Mouse (Mus musculus) kidney, postnatal 0 days (tissue): ENCODE data around the gene B3galt2. TPM values are rescaled to one million over a fixed set of nuclear protein-coding genes. Genes with fewer than 3 reads are reported as not detected.

Experiments
- ATAC-seq: fragments of 200-750 bp; cut with Nextera tagmentation; replicated peaks from 2 replicates; pipeline ENCODE4 v1.8.0; 2017; ENCODE audit warnings: low read depth, moderate number of reproducible peaks, moderate TSS enrichment, moderate library complexity; ENCODE audit not compliant: low FRiP score
- DNase-seq: peaks from one replicate; pipeline ENCODE4 v3.0.0-alpha.2; 2016; ENCODE audit warnings: low spot score
- H3K27ac ChIP-seq: fragments of 300-500 bp; sonication (generic); 2 replicates; pipeline ENCODE4 v1.5.1; 2014; ENCODE audit warnings: mild to moderate bottlenecking
- H3K27me3 ChIP-seq: fragments of 300-500 bp; sonication (generic); 2 replicates; pipeline ENCODE4 v1.6.1; 2014; ENCODE audit warnings: low read length, mixed read lengths; ENCODE audit not compliant: insufficient read depth
- H3K36me3 ChIP-seq: fragments of 300-500 bp; sonication (generic); 2 replicates; pipeline ENCODE4 v1.6.1; 2014; ENCODE audit warnings: low read length, mixed read lengths; ENCODE audit not compliant: insufficient read depth
- H3K4me1 ChIP-seq: fragments of 300-500 bp; sonication (generic); replicated peaks from 2 replicates; pipeline ENCODE4 v1.6.1; 2014; ENCODE audit warnings: antibody characterized with exemption, low read length, mixed read lengths; ENCODE audit not compliant: insufficient read depth
- H3K4me2 ChIP-seq: fragments of 300-500 bp; sonication (generic); 2 replicates; pipeline ENCODE4 v1.6.1; 2014; ENCODE audit warnings: mild to moderate bottlenecking, low read length, moderate library complexity, mixed read lengths
- H3K4me3 ChIP-seq: fragments of 300-500 bp; sonication (generic); replicated peaks from 2 replicates; pipeline ENCODE4 v1.5.1; 2014; ENCODE audit warnings: low read depth, low read length
- H3K9ac ChIP-seq: fragments of 300-500 bp; sonication (generic); 2 replicates; pipeline ENCODE4 v1.6.1; 2014; ENCODE audit warnings: low read depth, low read length
- H3K9me3 ChIP-seq: fragments of 300-500 bp; sonication (generic); replicated peaks from 2 replicates; pipeline ENCODE4 v1.6.1; 2016; ENCODE audit warnings: low read length, inconsistent platforms, mixed read lengths
- CTCF ChIP-seq: IDR thresholded peaks from 2 replicates; pipeline ENCODE4 v1.5.1; 2016; ENCODE audit warnings: antibody characterized with exemption, low read depth, mild to moderate bottlenecking, moderate library complexity
- WGBS: fragments of 180-500 bp; shearing (Covaris S2); extraction: QIAGEN DNeasy Blood & Tissue Kit; methylation state at CpG from one replicate; pipeline ENCODE4 v1.1.7; 2014; 5-methylcytosine and 5-hydroxymethylcytosine counted together
- polyA plus RNA-seq: library from polyadenylated mRNA; unstranded; fragments of >200 nt; fragmentation: Nextera tagmentation; extraction: Ambion mirVana; gene quantifications from 2 replicates; pipeline ENCODE4 v1.2.1, GENCODE M21; 2015

The B3galt2 gene
- polyA plus RNA-seq, 1 experiment from 2014 or later = 0.22 TPM

DNA sequence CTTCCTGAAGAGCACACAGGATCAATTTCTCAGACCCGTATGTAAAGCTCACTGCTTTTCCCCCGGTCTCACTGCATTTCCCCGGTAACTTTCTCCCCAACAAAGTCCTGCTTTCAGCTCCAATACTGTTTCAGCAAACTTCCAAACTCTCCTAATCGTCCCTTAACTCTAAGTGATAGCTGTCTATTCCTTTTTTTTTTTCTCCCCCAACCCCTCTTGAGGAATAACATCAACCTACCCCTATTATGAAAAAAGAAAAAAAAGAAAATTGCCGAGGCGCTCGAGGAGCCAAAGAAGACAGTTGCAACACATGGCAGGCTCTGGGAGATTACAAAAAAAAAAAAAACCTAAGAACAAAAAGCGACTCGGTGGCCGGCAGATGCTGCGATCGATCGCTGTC, 61.3 kb downstream of the B3galt2 start:
- no peaks in the 10 kb centered on the region for H3K4me1 ChIP-seq
- peaks cover 4% of the 10 kb centered on the region; the same call in 1 of the 2 replicates for H3K36me3 ChIP-seq
- peak overlapping the region; percentile 93 for H3K9ac ChIP-seq
- H3K4me2 ChIP-seq = peak overlapping the region; percentile 65
- ATAC-seq = no peak
- no peak for TF ChIP-seq CTCF
- peak overlapping the region; percentile 89 for H3K4me3 ChIP-seq
- DNase-seq = peak; percentile 3
- peak overlapping the region; percentile 95 for H3K27ac ChIP-seq
- no peaks in the 10 kb centered on the region for H3K9me3 ChIP-seq
- H3K27me3 ChIP-seq = no peaks in the 10 kb centered on the region
- WGBS = under 1% methylated on average over 13 of the region's 13 CpGs

DNA sequence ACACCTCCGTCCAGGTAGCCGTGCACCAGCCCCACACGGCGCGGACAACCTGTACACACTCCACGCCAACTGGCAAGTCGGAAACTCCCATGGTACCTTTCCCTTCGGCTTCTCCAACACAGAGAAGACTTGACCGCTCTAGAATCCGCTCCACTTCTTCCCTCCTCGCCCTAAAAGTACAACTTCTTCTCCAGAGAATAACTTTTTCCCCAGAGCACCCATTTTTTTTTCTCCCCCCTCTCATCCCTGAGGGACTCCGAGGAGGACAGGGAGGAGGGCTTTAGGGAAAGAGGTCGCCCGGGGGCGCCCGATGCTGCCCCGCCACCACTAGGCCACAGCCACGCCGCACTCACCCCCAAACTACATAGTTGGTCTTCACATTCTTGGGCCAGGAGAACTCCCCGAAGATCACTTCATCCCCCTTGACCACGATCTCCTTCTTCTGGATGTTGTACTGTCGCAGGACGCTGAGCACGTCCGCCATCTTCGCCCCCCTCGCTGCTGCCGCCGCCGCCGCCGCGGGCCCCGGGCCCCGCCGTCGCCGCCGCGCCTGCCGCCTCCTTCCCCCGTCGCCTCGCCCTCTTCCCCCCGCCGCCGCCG, 61.8 kb downstream of the B3galt2 start:
- H3K36me3 ChIP-seq = no peaks in the 10 kb centered on the region
- peak overlapping the region; percentile 89 for H3K4me3 ChIP-seq
- H3K27ac ChIP-seq = peak overlapping the region; percentile 95
- H3K9me3 ChIP-seq = no peaks in the 10 kb centered on the region
- peak; percentile 61 for DNase-seq
- ATAC-seq = peak; percentile 72
- peak overlapping the region; percentile 65 for H3K4me2 ChIP-seq
- WGBS = under 1% methylated on average over 45 of the region's 48 CpGs
- no peaks in the 10 kb centered on the region for H3K4me1 ChIP-seq
- no peak for TF ChIP-seq CTCF
- no peaks in the 10 kb centered on the region for H3K27me3 ChIP-seq
- H3K9ac ChIP-seq = peak overlapping the region; percentile 93

DNA sequence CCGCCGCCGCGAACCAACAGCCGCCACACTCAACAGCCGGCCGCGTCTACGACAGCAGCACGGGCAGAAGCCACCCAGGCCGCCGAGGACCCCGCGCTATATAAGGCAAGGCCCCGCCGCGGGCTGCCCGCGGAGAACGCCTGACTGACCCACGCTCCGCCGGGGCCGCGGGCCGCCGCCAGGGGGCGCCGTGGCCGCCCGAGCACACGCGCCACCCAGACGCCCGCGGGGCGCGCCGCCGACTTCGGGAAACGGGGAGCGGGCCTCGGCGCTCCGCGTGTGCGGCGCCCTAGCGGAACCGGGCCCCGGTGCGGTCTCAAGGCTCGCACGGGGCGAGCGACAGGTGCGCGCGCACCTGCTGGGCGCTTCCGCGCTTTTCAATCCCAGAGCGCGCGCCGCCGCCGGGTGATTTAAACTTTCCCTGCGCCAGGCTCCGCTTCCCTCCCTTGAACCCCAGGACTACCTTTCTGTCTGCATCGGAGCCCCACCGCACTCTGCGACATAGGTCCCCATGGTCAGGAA, 62.3 kb downstream of the B3galt2 start, which contains the start of gene Cdc73:
TSS of gene Cdc73 (minus strand) at position 153 of the 522 bp plus-strand sequence.
- Histone ChIP-seq H3K4me1 (no peaks in the 10 kb centered on the region), H3K9ac (peak within 1 kb of the TSS; percentile 93), H3K36me3 (no peaks in the 10 kb centered on the region), H3K27ac (peak within 1 kb of the TSS; percentile 95), H3K4me3 (peak within 1 kb of the TSS; percentile 89), H3K9me3 (no peaks in the 10 kb centered on the region), H3K4me2 (peak within 1 kb of the TSS; percentile 65), H3K27me3 (no peaks in the 10 kb centered on the region)
- ATAC-seq (peak; percentile 100), DNase-seq (peak; percentile 93)
- TF ChIP-seq CTCF = peak; percentile 41; the same call in 1 of the 2 replicates
- under 1% methylated on average over 68 of the region's 74 CpGs for WGBS

Other genes with a start within 250 kb of the B3galt2 start
- gene Cdc73, start 62.2 kb downstream of the B3galt2 start, polyA plus RNA-seq = 20.4 TPM in 2 replicates
- 113 and 121 TPM in 2 replicates for gene Glrx2, start 75.7 kb downstream of the B3galt2 start, polyA plus RNA-seq
- gene Trove2, start 136.4 kb downstream of the B3galt2 start, polyA plus RNA-seq = 12.4 and 14.1 TPM in 2 replicates
- 71.6 and 77.5 TPM in 2 replicates for gene Uchl5, start 136.6 kb downstream of the B3galt2 start, polyA plus RNA-seq